Mouse (Mus musculus) heart, embryonic 15.5 days (tissue): ENCODE measurements around the gene Kalrn. TPM values are rescaled to one million over a fixed set of nuclear protein-coding genes. Genes with fewer than 3 reads are reported as not detected.

Experiments used
- ATAC-seq: fragments of 200-750 bp; cut with Nextera tagmentation; replicated peaks from 2 replicates; pipeline ENCODE4 v1.8.0; 2017; ENCODE audit warnings: low read depth, moderate TSS enrichment; ENCODE audit not compliant: insufficient number of reproducible peaks, insufficient read depth, low FRiP score
- H3K27ac ChIP-seq: fragments of 300-500 bp; sonication (generic); 2 replicates; pipeline ENCODE4 v1.5.1; 2015; ENCODE audit warnings: mild to moderate bottlenecking, inconsistent platforms
- H3K27me3 ChIP-seq: fragments of 300-500 bp; sonication (generic); 2 replicates; pipeline ENCODE4 v1.6.1; 2015; ENCODE audit warnings: inconsistent platforms
- H3K36me3 ChIP-seq: fragments of 300-500 bp; sonication (generic); 2 replicates; pipeline ENCODE4 v1.6.1; 2015; ENCODE audit warnings: mild to moderate bottlenecking, inconsistent platforms
- H3K4me1 ChIP-seq: fragments of 300-500 bp; sonication (generic); replicated peaks from 2 replicates; pipeline ENCODE4 v1.6.1; 2015; ENCODE audit warnings: inconsistent platforms
- H3K4me2 ChIP-seq: fragments of 300-500 bp; sonication (generic); 2 replicates; pipeline ENCODE4 v1.6.1; 2015; ENCODE audit warnings: inconsistent platforms, mild to moderate bottlenecking, moderate library complexity
- H3K4me3 ChIP-seq: fragments of 300-500 bp; sonication (generic); 2 replicates; pipeline ENCODE4 v1.5.1; 2015; ENCODE audit warnings: mild to moderate bottlenecking, inconsistent platforms
- H3K9ac ChIP-seq: fragments of 300-500 bp; sonication (generic); 2 replicates; pipeline ENCODE4 v1.6.1; 2015; ENCODE audit warnings: mild to moderate bottlenecking, inconsistent platforms
- H3K9me3 ChIP-seq: fragments of 300-500 bp; sonication (generic); replicated peaks from 2 replicates; pipeline ENCODE4 v1.6.1; 2016; ENCODE audit warnings: inconsistent platforms
- WGBS: fragments of 180-500 bp; shearing (Covaris S2); methylation state at CpG from one replicate; pipeline ENCODE4 v1.1.7; 2015; ENCODE audit warnings: mixed read lengths; 5-methylcytosine and 5-hydroxymethylcytosine counted together
- polyA plus RNA-seq: library from polyadenylated mRNA; unstranded; fragments of >200 nt; fragmentation: Nextera tagmentation; extraction: Ambion mirVana; gene quantifications from 2 replicates; pipeline ENCODE4 v1.2.1, GENCODE M21; 2015

Gene Kalrn
- polyA plus RNA-seq, 1 experiment from 2014 or later = 32.8 TPM

- Histone ChIP-seq H3K9ac (no peak overlapping the region), H3K27me3 (no peaks in the 10 kb centered on the region), H3K4me3 (no peak overlapping the region), H3K4me2 (no peak overlapping the region), H3K36me3 (no peaks in the 10 kb centered on the region), H3K4me1 (peaks cover 4% of the 10 kb centered on the region; the same call in 1 of the 2 replicates), H3K27ac (no peak overlapping the region), H3K9me3 (no peaks in the 10 kb centered on the region)
- 82% methylated on average over 10 of the region's 10 CpGs for WGBS
- ATAC-seq = no peak
Measured at GRCm38 (mm10) chr16:34504250-34504649, 69.1 kb downstream of the Kalrn start.

- Histone ChIP-seq H3K9me3 (no peaks in the 10 kb centered on the region), H3K4me2 (no peak overlapping the region), H3K27ac (no peak overlapping the region), H3K4me3 (no peak overlapping the region), H3K36me3 (no peaks in the 10 kb centered on the region), H3K4me1 (no peaks in the 10 kb centered on the region), H3K27me3 (no peaks in the 10 kb centered on the region), H3K9ac (no peak overlapping the region)
- ATAC-seq = no peak
Measured at GRCm38 (mm10) chr16:34502110-34502509, 71.2 kb downstream of the Kalrn start.

GRCm38 (mm10) chr16:34494741-34495140 is 78.6 kb downstream of the Kalrn start:
- H3K27me3 ChIP-seq = no peaks in the 10 kb centered on the region
- peaks cover 29% of the 10 kb centered on the region for H3K4me1 ChIP-seq
- no peak overlapping the region for H3K27ac ChIP-seq
- no peak for ATAC-seq
- no peak overlapping the region for H3K4me2 ChIP-seq
- WGBS = 86% methylated on average over 1 of the region's 1 CpGs
- H3K36me3 ChIP-seq = no peaks in the 10 kb centered on the region
- no peak overlapping the region for H3K9ac ChIP-seq
- H3K4me3 ChIP-seq = no peak overlapping the region
- no peaks in the 10 kb centered on the region for H3K9me3 ChIP-seq

GRCm38 (mm10) chr16:34493914-34494313 is 79.4 kb downstream of the Kalrn start:
- no peaks in the 10 kb centered on the region for H3K9me3 ChIP-seq
- no peak overlapping the region for H3K4me3 ChIP-seq
- 28% methylated on average over 3 of the region's 3 CpGs for WGBS
- no peaks in the 10 kb centered on the region for H3K36me3 ChIP-seq
- peak overlapping the region; percentile 21 for H3K4me2 ChIP-seq
- peak; percentile 44; the same call in 1 of the 2 replicates for ATAC-seq
- H3K4me1 ChIP-seq = peaks cover 33% of the 10 kb centered on the region
- H3K9ac ChIP-seq = no peak overlapping the region
- H3K27ac ChIP-seq = peak overlapping the region; percentile 60
- no peaks in the 10 kb centered on the region for H3K27me3 ChIP-seq

- WGBS = 48% methylated on average over 8 of the region's 8 CpGs
- H3K9ac ChIP-seq = no peak overlapping the region
- peak overlapping the region; percentile 52 for H3K27ac ChIP-seq
- peaks cover 37% of the 10 kb centered on the region for H3K4me1 ChIP-seq
- no peak overlapping the region for H3K4me3 ChIP-seq
- no peaks in the 10 kb centered on the region for H3K9me3 ChIP-seq
- no peak for ATAC-seq
- H3K36me3 ChIP-seq = no peaks in the 10 kb centered on the region
- H3K27me3 ChIP-seq = no peaks in the 10 kb centered on the region
- H3K4me2 ChIP-seq = peak overlapping the region; percentile 27
Measured at GRCm38 (mm10) chr16:34491225-34491624, 82.1 kb downstream of the Kalrn start.

GRCm38 (mm10) chr16:34490506-34490905 is 82.8 kb downstream of the Kalrn start:
- 31% methylated on average over 8 of the region's 8 CpGs for WGBS
- ATAC-seq = no peak; the same call in 1 of the 2 replicates
- H3K4me1 ChIP-seq = peaks cover 44% of the 10 kb centered on the region
- H3K27me3 ChIP-seq = no peaks in the 10 kb centered on the region
- H3K4me2 ChIP-seq = peak overlapping the region; percentile 27
- no peaks in the 10 kb centered on the region for H3K9me3 ChIP-seq
- H3K36me3 ChIP-seq = no peaks in the 10 kb centered on the region
- peak overlapping the region; percentile 52 for H3K27ac ChIP-seq
- no peak overlapping the region for H3K4me3 ChIP-seq
- no peak overlapping the region for H3K9ac ChIP-seq

- H3K4me3 ChIP-seq = no peak overlapping the region
- peaks cover 51% of the 10 kb centered on the region for H3K4me1 ChIP-seq
- no peaks in the 10 kb centered on the region for H3K9me3 ChIP-seq
- H3K27me3 ChIP-seq = no peaks in the 10 kb centered on the region
- no peak overlapping the region for H3K9ac ChIP-seq
- WGBS = 46% methylated on average over 3 of the region's 3 CpGs
- H3K27ac ChIP-seq = peak overlapping the region; percentile 52; the same call in 1 of the 2 replicates
- H3K4me2 ChIP-seq = no peak overlapping the region
- ATAC-seq = no peak
- H3K36me3 ChIP-seq = no peaks in the 10 kb centered on the region
Measured at GRCm38 (mm10) chr16:34489805-34490325, 83.5 kb downstream of the Kalrn start.

- Histone ChIP-seq H3K27ac (no peak overlapping the region), H3K9me3 (no peaks in the 10 kb centered on the region), H3K36me3 (no peaks in the 10 kb centered on the region), H3K4me1 (peaks cover 41% of the 10 kb centered on the region), H3K9ac (no peak overlapping the region), H3K4me3 (no peak overlapping the region), H3K27me3 (no peaks in the 10 kb centered on the region), H3K4me2 (no peak overlapping the region)
- WGBS = 83% methylated on average over 5 of the region's 5 CpGs
- no peak for ATAC-seq
Measured at GRCm38 (mm10) chr16:34487823-34488222, 85.5 kb downstream of the Kalrn start.

- ATAC-seq = no peak
- Histone ChIP-seq H3K4me1 (peaks cover 41% of the 10 kb centered on the region), H3K36me3 (no peaks in the 10 kb centered on the region), H3K9me3 (no peaks in the 10 kb centered on the region), H3K4me3 (no peak overlapping the region), H3K4me2 (no peak overlapping the region), H3K9ac (no peak overlapping the region), H3K27me3 (no peaks in the 10 kb centered on the region), H3K27ac (no peak overlapping the region)
- 88% methylated on average over 7 of the region's 7 CpGs for WGBS
Measured at GRCm38 (mm10) chr16:34487268-34487667, 86.1 kb downstream of the Kalrn start.

- no peaks in the 10 kb centered on the region for H3K9me3 ChIP-seq
- 50% methylated on average over 6 of the region's 6 CpGs for WGBS
- H3K9ac ChIP-seq = no peak overlapping the region
- H3K36me3 ChIP-seq = no peaks in the 10 kb centered on the region
- no peaks in the 10 kb centered on the region for H3K27me3 ChIP-seq
- H3K4me1 ChIP-seq = peaks cover 32% of the 10 kb centered on the region
- H3K4me2 ChIP-seq = no peak overlapping the region
- H3K27ac ChIP-seq = peak overlapping the region; percentile 77
- no peak overlapping the region for H3K4me3 ChIP-seq
- 0 out of 2 replicates have a peak, but pooled peaks have one; percentile 69 for ATAC-seq
Measured at GRCm38 (mm10) chr16:34485483-34485882, 87.8 kb downstream of the Kalrn start.

- Histone ChIP-seq H3K4me3 (no peak overlapping the region), H3K9me3 (no peaks in the 10 kb centered on the region), H3K4me1 (peaks cover 26% of the 10 kb centered on the region), H3K9ac (no peak overlapping the region), H3K4me2 (no peak overlapping the region), H3K27ac (peak overlapping the region; percentile 77), H3K36me3 (no peaks in the 10 kb centered on the region), H3K27me3 (no peaks in the 10 kb centered on the region)
- 41% methylated on average over 3 of the region's 3 CpGs for WGBS
- no peak for ATAC-seq
Measured at GRCm38 (mm10) chr16:34484921-34485320, 88.4 kb downstream of the Kalrn start.

GRCm38 (mm10) chr16:34484213-34484612 is 89.1 kb downstream of the Kalrn start:
- Histone ChIP-seq H3K27ac (no peak overlapping the region), H3K4me1 (peaks cover 24% of the 10 kb centered on the region), H3K4me2 (no peak overlapping the region), H3K36me3 (no peaks in the 10 kb centered on the region), H3K9me3 (no peaks in the 10 kb centered on the region), H3K9ac (no peak overlapping the region), H3K27me3 (no peaks in the 10 kb centered on the region), H3K4me3 (no peak overlapping the region)
- 98% methylated on average over 1 of the region's 1 CpGs for WGBS
- ATAC-seq = no peak
